Mouse (Mus musculus) stomach, postnatal 0 days (tissue): ENCODE results near the gene Sult2a8. TPM values are rescaled to one million over a fixed set of nuclear protein-coding genes. Genes with fewer than 3 reads are reported as not detected.
"Not testable (repeated sequence)": the region's sequence is repeated elsewhere in the genome, so short reads cannot be mapped to it uniquely, and the experiment has no call there.

Experiments used
- ATAC-seq: fragments of 200-750 bp; cut with Nextera tagmentation; 2 replicates; pipeline ENCODE4 v1.8.0; 2017; ENCODE audit not compliant: low FRiP score, low TSS enrichment
- DNase-seq: peaks from one replicate; pipeline ENCODE4 v3.0.0-alpha.2; 2016; ENCODE audit warnings: low spot score
- H3K27ac ChIP-seq: fragments of 300-500 bp; sonication (generic); replicated peaks from 2 replicates; pipeline ENCODE4 v1.5.1; 2014; ENCODE audit warnings: mild to moderate bottlenecking, control low read depth
- H3K27me3 ChIP-seq: fragments of 300-500 bp; sonication (generic); 2 replicates; pipeline ENCODE4 v1.6.1; 2014; ENCODE audit warnings: low read length; ENCODE audit not compliant: control insufficient read depth, insufficient read depth
- H3K36me3 ChIP-seq: fragments of 300-500 bp; sonication (generic); 2 replicates; pipeline ENCODE4 v1.6.1; 2014; ENCODE audit warnings: low read length, mixed read lengths; ENCODE audit not compliant: control insufficient read depth, insufficient read depth
- H3K4me1 ChIP-seq: fragments of 300-500 bp; sonication (generic); replicated peaks from 2 replicates; pipeline ENCODE4 v1.6.1; 2014; ENCODE audit warnings: antibody characterized with exemption; ENCODE audit not compliant: control insufficient read depth, insufficient read depth
- H3K4me2 ChIP-seq: fragments of 300-500 bp; sonication (generic); replicated peaks from 2 replicates; pipeline ENCODE4 v1.6.1; 2014; ENCODE audit warnings: low read depth, mild to moderate bottlenecking, control low read depth, moderate library complexity
- H3K4me3 ChIP-seq: fragments of 300-500 bp; sonication (generic); 2 replicates; pipeline ENCODE4 v1.5.1; 2014; ENCODE audit warnings: low read depth, low read length, control low read depth
- H3K9ac ChIP-seq: fragments of 300-500 bp; sonication (generic); 2 replicates; pipeline ENCODE4 v1.6.1; 2014; ENCODE audit warnings: mild to moderate bottlenecking, low read length, control low read depth, mixed read lengths
- H3K9me3 ChIP-seq: fragments of 300-500 bp; sonication (generic); 2 replicates; pipeline ENCODE4 v1.6.1; 2016; ENCODE audit warnings: low read length; ENCODE audit not compliant: control insufficient read depth
- CTCF ChIP-seq: IDR thresholded peaks from 2 replicates; pipeline ENCODE4 v1.5.1; 2016; ENCODE audit warnings: antibody characterized with exemption, low read depth, mild to moderate bottlenecking, moderate library complexity
- EP300 ChIP-seq: optimal IDR thresholded peaks from 2 replicates; pipeline ENCODE3; 2016; ENCODE audit warnings: antibody characterized with exemption
- WGBS: fragments of 180-500 bp; shearing (Covaris S2); extraction: QIAGEN DNeasy Blood & Tissue Kit; methylation state at CpG from one replicate; pipeline ENCODE4 v1.1.7; 2014; 5-methylcytosine and 5-hydroxymethylcytosine counted together
- polyA plus RNA-seq: library from polyadenylated mRNA; unstranded; fragments of >200 nt; fragmentation: Nextera tagmentation; extraction: Ambion mirVana; gene quantifications from 2 replicates; pipeline ENCODE4 v1.2.1, GENCODE M21; 2015

Gene Sult2a8
- polyA plus RNA-seq, result 0.15 TPM in 1 of 2 replicates, not detected in the other

GRCm38 (mm10) chr7:14446534-14446933 lies at the start of gene Sult2a8:
Gene Sult2a8, minus strand, starts transcription at chr7:14446769.
- Histone ChIP-seq H3K27me3 (no peaks in the 10 kb centered on the region), H3K9me3 (no peaks in the 10 kb centered on the region), H3K4me3 (no peak within 1 kb of the TSS), H3K27ac (no peak within 1 kb of the TSS), H3K9ac (no peak within 1 kb of the TSS), H3K4me2 (no peak within 1 kb of the TSS), H3K4me1 (no peaks in the 10 kb centered on the region), H3K36me3 (no peaks in the 10 kb centered on the region)
- WGBS, result 56% methylated on average over 3 of the region's 3 CpGs
- ATAC-seq (no peak), DNase-seq (no peak)
- TF ChIP-seq CTCF (no peak), EP300 (no peak)

- DNase-seq (no peak), ATAC-seq (no peak)
- Histone ChIP-seq H3K36me3 (no peaks in the 10 kb centered on the region), H3K27ac (no peak within 1 kb of the TSS), H3K9me3 (no peaks in the 10 kb centered on the region), H3K27me3 (no peaks in the 10 kb centered on the region), H3K4me1 (no peaks in the 10 kb centered on the region), H3K9ac (no peak within 1 kb of the TSS), H3K4me3 (no peak within 1 kb of the TSS), H3K4me2 (no peak within 1 kb of the TSS)
- 85% methylated on average over 4 of the region's 4 CpGs for WGBS
- TF ChIP-seq EP300 (no peak), CTCF (no peak)
Measured at GRCm38 (mm10) chr7:14494130-14494529, 47.6 kb upstream of the Sult2a8 start, which contains the start of gene Sult2a7. Gene Sult2a7, minus strand, starts transcription at chr7:14494230.

DNA sequence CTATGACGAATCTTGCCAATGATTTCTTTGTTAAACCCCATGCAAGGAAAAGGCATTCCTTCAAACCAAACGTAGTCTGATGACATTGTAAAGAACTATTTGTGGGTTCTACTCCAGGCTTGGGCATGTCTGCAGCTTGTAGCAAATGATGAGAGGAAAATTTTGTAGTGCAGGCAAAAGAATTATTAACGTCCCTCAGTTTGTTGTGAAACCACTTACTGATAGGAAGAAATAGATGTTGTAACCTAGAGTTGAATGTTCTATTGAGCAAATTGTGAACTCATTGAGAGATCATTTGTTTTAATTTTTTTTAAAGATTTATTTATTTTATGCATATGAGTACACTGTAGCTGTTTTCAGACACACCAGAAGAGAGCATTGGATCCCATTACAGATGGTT lies 46.3 kb upstream of the Sult2a8 start:
- no peaks in the 10 kb centered on the region for H3K27me3 ChIP-seq

DNA sequence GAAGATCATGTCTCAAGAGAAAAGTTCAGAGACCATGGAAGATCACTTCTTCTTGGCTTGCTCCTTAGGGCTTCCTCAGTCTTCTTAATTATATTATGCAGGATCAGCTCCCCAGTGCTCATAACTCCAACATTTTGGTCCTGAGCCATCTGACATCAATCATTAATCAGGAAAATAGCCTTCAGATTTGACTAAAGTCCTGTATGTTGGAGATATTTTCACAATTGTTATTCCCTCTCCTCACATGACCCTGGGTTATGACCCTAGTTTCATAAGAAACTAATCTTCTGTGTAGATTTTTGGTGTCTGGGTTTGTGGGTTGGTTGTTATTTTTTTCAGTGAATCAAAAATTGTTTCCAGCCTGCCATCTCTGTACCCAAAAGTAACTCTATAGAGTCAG lies 7.0 kb downstream of the Sult2a8 start:
- Histone ChIP-seq H3K4me2 (no peak overlapping the region), H3K4me1 (no peaks in the 10 kb centered on the region), H3K36me3 (no peaks in the 10 kb centered on the region), H3K27me3 (no peaks in the 10 kb centered on the region), H3K9ac (no peak overlapping the region), H3K4me3 (no peak overlapping the region), H3K27ac (no peak overlapping the region), H3K9me3 (no peaks in the 10 kb centered on the region)
- TF ChIP-seq EP300 (no peak), CTCF (no peak)
- DNase-seq (no peak), ATAC-seq (no peak)

More for the DNA sequence above, 46.3 kb upstream of the Sult2a8 start:
- Histone ChIP-seq H3K36me3 (no peaks in the 10 kb centered on the region), H3K9me3 (no peaks in the 10 kb centered on the region), H3K9ac (no peak overlapping the region), H3K4me3 (no peak overlapping the region), H3K4me2 (no peak overlapping the region), H3K27ac (no peak overlapping the region), H3K4me1 (no peaks in the 10 kb centered on the region)
- WGBS, result 67% methylated on average over 3 of the region's 3 CpGs
- DNase-seq, result no peak
- TF ChIP-seq EP300 (no peak), CTCF (no peak)
- ATAC-seq, result no peak

- H3K9ac ChIP-seq, result no peak overlapping the region
- WGBS, result 74% methylated on average over 1 of the region's 1 CpGs
- DNase-seq (no peak), ATAC-seq (no peak)
- H3K9me3 ChIP-seq, result no peaks in the 10 kb centered on the region
- H3K4me3 ChIP-seq, result no peak overlapping the region
- TF ChIP-seq CTCF, result no peak
- no peak for TF ChIP-seq EP300
- no peak overlapping the region for H3K27ac ChIP-seq
- H3K36me3 ChIP-seq, result no peaks in the 10 kb centered on the region
- H3K4me1 ChIP-seq, result no peaks in the 10 kb centered on the region
- no peaks in the 10 kb centered on the region for H3K27me3 ChIP-seq
- H3K4me2 ChIP-seq, result no peak overlapping the region
Measured at GRCm38 (mm10) chr7:14438484-14438883, 8.1 kb downstream of the Sult2a8 start.

GRCm38 (mm10) chr7:14438029-14438428 lies 8.5 kb downstream of the Sult2a8 start:
- no peak overlapping the region for H3K9ac ChIP-seq
- no peaks in the 10 kb centered on the region for H3K36me3 ChIP-seq
- no peak overlapping the region for H3K27ac ChIP-seq
- no peaks in the 10 kb centered on the region for H3K27me3 ChIP-seq
- ATAC-seq (no peak), DNase-seq (no peak)
- H3K4me3 ChIP-seq, result no peak overlapping the region
- no peaks in the 10 kb centered on the region for H3K9me3 ChIP-seq
- WGBS, result 67% methylated on average over 2 of the region's 2 CpGs
- H3K4me2 ChIP-seq, result no peak overlapping the region
- H3K4me1 ChIP-seq, result no peaks in the 10 kb centered on the region
- TF ChIP-seq EP300 (no peak), CTCF (no peak)

- H3K9me3 ChIP-seq, H3K4me1 ChIP-seq, H3K27ac ChIP-seq, H3K36me3 ChIP-seq, DNase-seq, H3K9ac ChIP-seq, H3K4me2 ChIP-seq, H3K27me3 ChIP-seq, H3K4me3 ChIP-seq, ATAC-seq: not testable (repeated sequence)
Measured at GRCm38 (mm10) chr7:14399363-14399762, 47.2 kb downstream of the Sult2a8 start.
